Mouse (Mus musculus): ENCODE data around the gene Sh3pxd2a. TPM values are rescaled to one million over a fixed set of nuclear protein-coding genes. Genes with fewer than 3 reads are reported as not detected.

The Sh3pxd2a gene
- polyA plus RNA-seq, 1 experiment from 2014 or later, result 2.1 TPM

GRCm38 (mm10) chr19:47356188-47356857, 107.9 kb downstream of the Sh3pxd2a start:
- Histone ChIP-seq H3K36me3 (ENCODE audit: control insufficient read depth, insufficient read depth, low read length) (no peaks in the 10 kb centered on the region), H3K9ac (replicated peaks; ENCODE audit: low read depth, low read length) (no peak overlapping the region), H3K4me3 (ENCODE audit: low read depth, low read length) (no peak overlapping the region), H3K9me3 (ENCODE audit: control insufficient read depth, low read length) (no peaks in the 10 kb centered on the region), H3K27ac (ENCODE audit: low read depth, low read length) (no peak overlapping the region), H3K27me3 (ENCODE audit: control insufficient read depth, insufficient read depth, low read length) (no peaks in the 10 kb centered on the region), H3K4me2 (ENCODE audit: low read depth, low read length) (no peak overlapping the region), H3K4me1 (ENCODE audit: control insufficient read depth, insufficient read depth, low read length) (no peaks in the 10 kb centered on the region; the same call in 1 of the 2 replicates)
- 20% methylated on average over 6 of the region's 6 CpGs for WGBS
- peak; percentile 67; the same call in 1 of the 2 replicates for ATAC-seq (ENCODE audit: low read depth)

DNA sequence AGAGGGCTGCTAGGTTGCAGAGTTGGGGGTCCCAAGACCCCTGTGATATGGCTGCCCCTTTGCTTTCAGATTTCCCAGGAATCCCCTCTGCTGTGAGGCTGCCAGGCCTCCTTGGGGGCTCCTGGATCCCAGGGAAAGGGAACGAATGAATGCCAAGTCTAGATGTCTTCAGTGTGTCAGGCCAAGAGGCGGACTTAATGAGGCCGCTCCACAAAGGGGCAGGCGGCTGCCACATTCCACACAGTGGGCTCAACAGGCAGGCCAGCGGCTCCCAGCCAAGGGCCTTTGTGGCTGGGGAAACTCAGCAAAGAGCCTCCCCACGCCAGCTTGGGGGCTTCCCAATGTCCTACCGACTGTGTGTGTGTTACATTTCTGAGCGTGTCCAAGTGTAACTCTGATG, 109.7 kb downstream of the Sh3pxd2a start:
- WGBS, result 33% methylated on average over 8 of the region's 8 CpGs
- H3K36me3 ChIP-seq (ENCODE audit: control insufficient read depth, insufficient read depth, low read length), result no peaks in the 10 kb centered on the region
- H3K9me3 ChIP-seq (ENCODE audit: control insufficient read depth, low read length), result no peaks in the 10 kb centered on the region
- H3K4me3 ChIP-seq (ENCODE audit: low read depth, low read length), result no peak overlapping the region
- no peaks in the 10 kb centered on the region; the same call in 1 of the 2 replicates for H3K4me1 ChIP-seq (ENCODE audit: control insufficient read depth, insufficient read depth, low read length)
- no peak overlapping the region for H3K4me2 ChIP-seq (ENCODE audit: low read depth, low read length)
- peak; percentile 67; the same call in 1 of the 2 replicates for ATAC-seq (ENCODE audit: low read depth)
- H3K27ac ChIP-seq (ENCODE audit: low read depth, low read length), result no peak overlapping the region
- no peaks in the 10 kb centered on the region for H3K27me3 ChIP-seq (ENCODE audit: control insufficient read depth, insufficient read depth, low read length)
- no peak overlapping the region for H3K9ac ChIP-seq (replicated peaks; ENCODE audit: low read depth, low read length)

GRCm38 (mm10) chr19:47349043-47349442, 115.2 kb downstream of the Sh3pxd2a start:
- Histone ChIP-seq H3K27me3 (ENCODE audit: control insufficient read depth, insufficient read depth, low read length) (0 out of 2 replicates have a peak, but pooled peaks cover 4% of the 10 kb centered on the region), H3K4me2 (ENCODE audit: low read depth, low read length) (no peak overlapping the region), H3K27ac (ENCODE audit: low read depth, low read length) (no peak overlapping the region), H3K4me1 (ENCODE audit: control insufficient read depth, insufficient read depth, low read length) (no peaks in the 10 kb centered on the region), H3K4me3 (ENCODE audit: low read depth, low read length) (no peak overlapping the region), H3K9ac (replicated peaks; ENCODE audit: low read depth, low read length) (no peak overlapping the region), H3K36me3 (ENCODE audit: control insufficient read depth, insufficient read depth, low read length) (no peaks in the 10 kb centered on the region), H3K9me3 (ENCODE audit: control insufficient read depth, low read length) (no peaks in the 10 kb centered on the region)
- WGBS, result 80% methylated on average over 8 of the region's 8 CpGs
- ATAC-seq (ENCODE audit: low read depth), result no peak

DNA sequence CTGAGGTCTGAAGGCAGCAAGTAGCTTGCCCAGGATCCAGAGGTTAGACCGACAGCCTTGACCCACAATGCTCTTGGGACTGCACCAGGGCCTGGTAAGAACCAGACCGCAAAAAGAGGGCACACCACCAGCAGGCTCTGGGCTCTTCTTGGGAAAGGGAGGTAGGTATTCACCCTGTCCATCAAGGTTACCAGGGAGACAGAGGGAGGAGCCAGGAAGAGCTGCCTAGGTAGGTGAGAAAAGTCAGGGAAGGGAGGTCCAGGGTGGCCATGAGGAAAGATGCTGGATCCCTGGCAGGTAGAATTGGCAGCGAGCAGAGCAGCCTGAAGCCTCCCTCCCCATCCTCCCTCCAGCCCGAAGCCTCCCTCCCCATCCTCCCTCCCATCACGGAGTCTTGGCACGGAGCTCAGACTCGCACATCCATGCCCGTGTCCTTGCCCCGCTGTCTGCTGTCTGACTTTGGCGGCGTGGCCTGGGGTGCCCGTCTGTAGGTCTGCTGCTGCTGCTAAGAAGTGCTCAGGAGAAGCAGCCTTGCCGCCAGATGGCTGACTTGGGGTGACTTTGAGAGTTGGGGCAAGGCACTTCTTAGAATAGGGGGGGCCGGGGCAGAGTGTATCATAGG, 115.7 kb downstream of the Sh3pxd2a start:
- no peak overlapping the region for H3K9ac ChIP-seq (replicated peaks; ENCODE audit: low read depth, low read length)
- H3K36me3 ChIP-seq (ENCODE audit: control insufficient read depth, insufficient read depth, low read length), result no peaks in the 10 kb centered on the region
- no peak overlapping the region for H3K4me3 ChIP-seq (ENCODE audit: low read depth, low read length)
- WGBS, result 85% methylated on average over 12 of the region's 14 CpGs
- H3K4me1 ChIP-seq (ENCODE audit: control insufficient read depth, insufficient read depth, low read length), result no peaks in the 10 kb centered on the region
- ATAC-seq (ENCODE audit: low read depth), result no peak
- H3K9me3 ChIP-seq (ENCODE audit: control insufficient read depth, low read length), result no peaks in the 10 kb centered on the region
- H3K4me2 ChIP-seq (ENCODE audit: low read depth, low read length), result no peak overlapping the region
- no peak overlapping the region for H3K27ac ChIP-seq (ENCODE audit: low read depth, low read length)
- 0 out of 2 replicates have a peak, but pooled peaks cover 6% of the 10 kb centered on the region for H3K27me3 ChIP-seq (ENCODE audit: control insufficient read depth, insufficient read depth, low read length)

- no peaks in the 10 kb centered on the region for H3K9me3 ChIP-seq (ENCODE audit: control insufficient read depth, low read length)
- ATAC-seq (ENCODE audit: low read depth), result no peak
- no peak overlapping the region for H3K9ac ChIP-seq (replicated peaks; ENCODE audit: low read depth, low read length)
- H3K27me3 ChIP-seq (ENCODE audit: control insufficient read depth, insufficient read depth, low read length), result peaks cover 11% of the 10 kb centered on the region; the same call in 1 of the 2 replicates
- H3K4me1 ChIP-seq (ENCODE audit: control insufficient read depth, insufficient read depth, low read length), result no peaks in the 10 kb centered on the region
- WGBS, result 74% methylated on average over 7 of the region's 7 CpGs
- no peak overlapping the region for H3K4me2 ChIP-seq (ENCODE audit: low read depth, low read length)
- H3K27ac ChIP-seq (ENCODE audit: low read depth, low read length), result no peak overlapping the region
- no peak overlapping the region for H3K4me3 ChIP-seq (ENCODE audit: low read depth, low read length)
- H3K36me3 ChIP-seq (ENCODE audit: control insufficient read depth, insufficient read depth, low read length), result no peaks in the 10 kb centered on the region
Measured at GRCm38 (mm10) chr19:47347021-47347643, 117.1 kb downstream of the Sh3pxd2a start.

GRCm38 (mm10) chr19:47346606-47347005, 117.6 kb downstream of the Sh3pxd2a start:
- Histone ChIP-seq H3K4me2 (ENCODE audit: low read depth, low read length) (no peak overlapping the region), H3K4me1 (ENCODE audit: control insufficient read depth, insufficient read depth, low read length) (no peaks in the 10 kb centered on the region), H3K27me3 (ENCODE audit: control insufficient read depth, insufficient read depth, low read length) (peaks cover 14% of the 10 kb centered on the region; the same call in 1 of the 2 replicates), H3K27ac (ENCODE audit: low read depth, low read length) (no peak overlapping the region), H3K9ac (replicated peaks; ENCODE audit: low read depth, low read length) (no peak overlapping the region), H3K36me3 (ENCODE audit: control insufficient read depth, insufficient read depth, low read length) (no peaks in the 10 kb centered on the region), H3K9me3 (ENCODE audit: control insufficient read depth, low read length) (no peaks in the 10 kb centered on the region), H3K4me3 (ENCODE audit: low read depth, low read length) (no peak overlapping the region)
- ATAC-seq (ENCODE audit: low read depth), result no peak
- WGBS, result 53% methylated on average over 8 of the region's 8 CpGs

DNA sequence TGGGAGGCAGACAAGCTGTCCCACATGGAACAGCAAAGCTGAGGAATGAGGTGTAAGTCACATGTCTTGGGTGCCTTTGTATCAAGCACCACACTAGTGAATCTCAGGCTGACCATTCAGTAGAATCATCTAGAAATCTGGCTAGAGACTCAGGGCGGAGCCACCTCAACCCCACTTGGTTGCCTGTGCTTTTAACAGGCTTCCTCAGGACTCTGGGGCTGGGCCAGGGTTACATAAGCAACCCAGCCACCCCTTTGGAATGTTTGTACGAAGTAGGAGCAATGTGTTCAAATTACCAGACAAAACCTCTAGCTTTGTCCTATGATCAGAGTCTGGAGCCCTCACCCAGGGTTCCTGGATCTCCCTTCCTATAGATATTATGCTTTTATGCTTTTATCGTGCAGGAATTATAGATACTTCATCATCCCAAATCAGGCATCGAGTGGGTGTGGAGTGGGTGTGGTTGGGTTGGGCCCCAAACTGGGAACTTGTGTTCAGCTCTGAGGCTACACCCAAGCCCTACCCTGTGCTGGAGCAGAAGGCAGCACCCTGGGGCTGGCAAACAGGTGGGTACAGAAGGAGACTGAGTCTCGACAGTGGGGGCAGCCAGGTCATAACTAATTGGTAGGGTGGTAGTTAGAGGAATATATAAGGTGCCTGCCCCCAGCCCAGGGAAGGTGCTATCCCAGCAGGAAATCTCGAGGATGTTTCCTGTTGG, 118.2 kb downstream of the Sh3pxd2a start:
- Histone ChIP-seq H3K36me3 (ENCODE audit: control insufficient read depth, insufficient read depth, low read length) (no peaks in the 10 kb centered on the region), H3K9ac (replicated peaks; ENCODE audit: low read depth, low read length) (no peak overlapping the region), H3K9me3 (ENCODE audit: control insufficient read depth, low read length) (no peaks in the 10 kb centered on the region), H3K27ac (ENCODE audit: low read depth, low read length) (no peak overlapping the region), H3K27me3 (ENCODE audit: control insufficient read depth, insufficient read depth, low read length) (peaks cover 14% of the 10 kb centered on the region; the same call in 1 of the 2 replicates), H3K4me2 (ENCODE audit: low read depth, low read length) (no peak overlapping the region), H3K4me3 (ENCODE audit: low read depth, low read length) (no peak overlapping the region), H3K4me1 (ENCODE audit: control insufficient read depth, insufficient read depth, low read length) (no peaks in the 10 kb centered on the region)
- 80% methylated on average over 6 of the region's 6 CpGs for WGBS
- ATAC-seq (ENCODE audit: low read depth), result no peak

DNA sequence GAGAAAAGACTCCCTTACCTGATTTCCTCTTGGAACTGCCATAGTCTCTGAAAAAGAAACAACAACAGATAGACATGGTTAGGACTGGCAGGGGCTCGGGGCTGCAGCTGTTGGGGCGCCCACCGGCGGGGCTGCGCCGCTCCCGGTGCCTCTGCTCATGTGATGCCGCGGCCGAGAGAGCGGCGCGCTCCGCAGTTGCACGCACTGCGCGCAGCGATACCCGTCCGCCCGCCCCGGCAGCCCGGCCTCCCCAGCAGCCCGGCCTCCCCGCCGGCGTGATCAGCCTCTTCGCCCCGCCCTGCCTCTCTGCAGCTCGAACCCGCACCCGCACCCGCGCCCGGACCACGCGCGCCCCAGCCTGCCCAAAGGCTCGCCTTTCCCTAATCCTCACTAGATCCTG, 120.8 kb downstream of the Sh3pxd2a start:
- Histone ChIP-seq H3K4me2 (ENCODE audit: low read depth, low read length) (peak overlapping the region; percentile 61), H3K27me3 (ENCODE audit: control insufficient read depth, insufficient read depth, low read length) (peaks cover 14% of the 10 kb centered on the region; the same call in 1 of the 2 replicates), H3K9me3 (ENCODE audit: control insufficient read depth, low read length) (no peaks in the 10 kb centered on the region), H3K4me3 (ENCODE audit: low read depth, low read length) (peak overlapping the region; percentile 25), H3K4me1 (ENCODE audit: control insufficient read depth, insufficient read depth, low read length) (peaks cover 5% of the 10 kb centered on the region; the same call in 1 of the 2 replicates), H3K27ac (ENCODE audit: low read depth, low read length) (no peak overlapping the region), H3K36me3 (ENCODE audit: control insufficient read depth, insufficient read depth, low read length) (no peaks in the 10 kb centered on the region), H3K9ac (replicated peaks; ENCODE audit: low read depth, low read length) (peak overlapping the region; percentile 42; the same call in 1 of the 2 replicates)
- WGBS, result 3% methylated on average over 33 of the region's 39 CpGs
- no peak for ATAC-seq (ENCODE audit: low read depth)

All from neural tube, embryonic 14.5 days (tissue).